Mouse (Mus musculus): ENCODE measurements around the gene Suclg2.

GRCm38 (mm10) chr6:95649123-95649663, 69.4 kb downstream of the Suclg2 start:
- TF ChIP-seq POLR2A (IDR thresholded peaks at IDR 0.05; ENCODE audit: borderline replicate concordance, extremely low read depth, insufficient read depth, insufficient read length, poor library complexity, severe bottlenecking) (no peak), CTCF (IDR thresholded peaks at IDR 0.05; ENCODE audit: borderline replicate concordance, extremely low read depth, insufficient read depth, insufficient read length) (no peak)
